Mouse (Mus musculus) thymus, postnatal 4 days (tissue): Measurements from ENCODE around the gene Ly75.
A peak's percentile ranks its signal among the peaks of the same experiment; 100 is the strongest.

Experiments used
- DNase-seq: peaks from one replicate; pipeline ENCODE4 v3.0.0; 2021

Ly75 gene

DNA sequence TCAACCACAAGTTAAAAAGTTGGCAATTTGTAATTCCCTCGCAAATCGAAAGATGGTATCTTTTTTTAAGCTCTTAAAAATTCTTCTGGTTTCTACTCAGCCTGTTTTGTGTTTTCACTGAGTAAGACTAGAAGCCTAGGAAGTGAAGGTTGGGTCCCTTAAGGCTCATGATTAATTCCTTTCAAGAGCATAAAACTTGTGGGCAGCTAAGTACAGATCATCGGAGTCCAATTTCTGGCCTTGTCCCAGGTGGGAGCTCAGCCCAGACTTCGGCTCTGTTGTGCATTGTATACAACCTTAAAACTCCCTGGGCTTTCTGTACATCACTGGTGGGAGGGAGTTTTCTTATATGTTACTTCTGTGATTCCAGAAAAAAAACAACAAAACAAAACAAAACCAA, 79.3 kb downstream of the Ly75 start:
- no peak for DNase-seq

- DNase-seq: no peak
Observed at GRCm38 (mm10) chr2:60299323-60299722, 83.8 kb downstream of the Ly75 start.

DNA sequence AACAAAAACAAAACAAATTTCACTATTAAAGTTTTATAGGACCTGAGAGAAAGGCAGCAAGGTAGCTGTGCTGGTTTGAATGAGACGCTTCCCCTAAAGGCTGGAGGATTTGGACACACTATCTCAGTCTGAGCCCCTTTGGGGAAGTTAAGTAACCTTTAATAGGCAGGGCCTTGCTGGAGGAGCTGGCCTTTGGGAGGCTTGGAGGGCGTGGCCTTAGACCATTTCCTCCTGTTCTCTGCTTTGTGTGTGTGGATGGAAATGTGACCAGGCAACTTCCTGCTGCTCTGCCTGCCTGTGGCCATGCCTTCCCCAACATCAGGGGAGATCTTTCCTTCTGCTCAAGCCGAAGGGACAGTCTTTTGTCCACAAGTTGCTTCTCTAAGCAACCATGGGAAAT, 84.8 kb downstream of the Ly75 start:
- no peak for DNase-seq

DNA sequence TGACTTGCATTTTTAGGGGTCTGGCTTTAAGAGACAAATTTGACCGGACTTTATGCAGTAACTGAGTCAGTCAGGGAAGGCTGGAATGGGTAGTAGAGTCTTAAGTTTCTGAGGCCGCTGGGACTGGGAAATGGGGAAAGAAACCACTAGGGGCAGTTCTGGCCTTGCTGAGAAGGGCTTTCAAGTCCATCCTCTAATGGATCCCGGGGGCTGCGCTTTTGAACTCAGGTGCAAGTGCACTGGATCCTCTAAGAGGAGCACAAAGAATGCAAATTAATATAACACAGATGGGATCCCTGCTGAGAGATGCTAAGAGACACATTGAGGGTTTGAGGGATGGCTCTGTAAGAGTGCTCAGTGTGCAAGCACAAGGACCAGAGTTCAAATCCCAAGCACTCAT, 91.7 kb downstream of the Ly75 start:
- no peak for DNase-seq

GRCm38 (mm10) chr2:60289451-60289850, 93.7 kb downstream of the Ly75 start:
- DNase-seq: no peak

DNA sequence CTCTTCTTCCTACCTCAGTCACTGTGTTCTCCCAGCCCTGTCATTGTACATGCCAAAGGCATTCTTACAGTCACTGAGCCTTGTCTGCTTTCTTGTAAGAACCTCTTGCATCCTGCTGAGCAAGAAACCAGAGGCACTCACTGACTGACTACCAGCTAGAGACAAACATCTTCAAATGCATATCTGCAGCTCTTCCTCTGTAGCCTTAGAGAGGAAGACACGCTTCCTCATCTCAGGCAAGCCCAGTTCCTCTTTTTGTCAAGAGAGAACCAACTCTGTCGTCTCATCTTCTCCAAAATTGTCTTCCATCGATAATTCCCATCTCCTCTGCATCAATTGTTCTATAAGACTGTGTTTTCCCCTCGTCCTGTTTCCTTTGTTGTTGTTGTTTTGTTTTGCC, 94.5 kb downstream of the Ly75 start:
- DNase-seq: no peak

GRCm38 (mm10) chr2:60285107-60285617, 97.9 kb downstream of the Ly75 start:
- DNase-seq: no peak

DNA sequence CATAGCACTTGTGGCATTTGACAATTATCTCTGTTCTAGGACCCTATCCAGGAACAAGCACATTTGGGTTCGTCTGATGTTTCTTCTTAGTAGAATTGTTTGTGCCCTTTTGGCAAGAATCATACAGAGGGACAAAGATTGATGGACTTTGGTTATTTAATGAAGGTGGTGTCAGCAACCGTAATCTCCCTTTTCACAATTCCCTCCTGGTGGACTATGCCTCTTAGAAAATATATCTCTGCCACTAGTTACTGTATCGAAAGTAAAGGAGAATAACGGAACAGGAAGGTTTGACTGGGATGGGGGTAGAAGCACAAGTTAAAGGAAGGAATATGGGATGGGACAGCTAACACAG, 98.7 kb downstream of the Ly75 start, which contains the start of gene Cd302:
Gene Cd302, minus strand, starts transcription at position 22 of the 355 bp plus-strand sequence.
- DNase-seq: no peak

DNA sequence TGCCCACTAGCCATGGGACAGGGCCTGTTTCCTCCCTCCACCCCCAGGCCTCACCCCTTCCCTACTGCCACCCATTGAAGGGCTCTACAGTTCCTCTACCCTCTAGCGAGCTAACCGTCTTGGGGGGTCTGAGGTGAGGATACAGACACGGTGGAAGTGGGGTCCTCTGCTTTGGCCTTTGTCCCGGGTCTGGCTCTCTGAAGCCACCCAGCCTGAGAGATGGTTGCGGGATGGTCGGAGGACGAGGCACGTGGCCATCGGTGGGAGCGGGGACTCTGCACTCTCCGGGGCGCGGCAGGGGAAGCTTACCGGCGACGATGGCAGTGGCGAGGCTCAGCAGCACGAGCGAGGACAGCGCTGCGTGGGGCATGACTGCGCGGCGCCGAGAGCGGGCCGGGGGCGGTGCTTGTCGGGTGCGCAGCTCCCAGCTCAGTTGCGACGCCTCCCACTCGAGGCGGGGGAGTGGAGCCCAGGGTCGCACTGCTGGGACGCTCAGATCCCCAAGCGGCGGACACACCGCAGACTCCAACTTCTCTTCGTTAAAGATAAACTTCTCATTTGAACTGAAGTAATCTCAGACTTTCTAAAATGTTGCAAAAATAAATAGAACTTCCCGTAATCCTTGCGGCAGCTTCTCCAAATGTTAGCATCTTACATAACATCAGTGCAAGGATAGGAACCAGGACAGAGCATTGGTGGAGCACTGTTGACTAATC, 99.2 kb downstream of the Ly75 start:
- peak; percentile 79 for DNase-seq

DNA sequence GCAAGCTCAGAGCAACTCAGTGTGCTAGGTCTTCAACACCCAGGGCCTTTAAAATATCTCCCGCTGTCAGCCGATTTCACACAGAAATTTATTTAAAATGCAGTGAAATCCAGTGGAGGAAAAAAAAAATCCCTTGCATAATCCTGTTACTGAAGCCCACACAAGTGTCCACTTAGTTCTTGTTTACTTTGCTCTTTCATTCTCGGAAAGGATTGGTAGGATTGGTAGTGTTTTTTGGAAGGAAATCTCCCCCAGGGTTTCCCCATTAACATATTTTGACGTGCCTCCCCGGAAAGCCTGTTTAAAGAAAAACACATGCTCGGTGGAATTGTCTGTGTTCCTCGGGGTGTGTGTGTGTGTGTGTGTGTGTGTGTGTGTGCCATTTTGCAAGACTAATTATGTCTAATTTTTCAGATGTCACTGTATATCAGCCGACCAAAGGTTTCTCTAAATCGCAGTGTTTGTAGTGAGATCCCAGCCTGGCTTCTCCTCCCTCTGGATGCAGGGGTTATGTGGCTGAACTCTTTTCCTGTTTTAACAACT, 99.8 kb downstream of the Ly75 start:
- no peak for DNase-seq

DNA sequence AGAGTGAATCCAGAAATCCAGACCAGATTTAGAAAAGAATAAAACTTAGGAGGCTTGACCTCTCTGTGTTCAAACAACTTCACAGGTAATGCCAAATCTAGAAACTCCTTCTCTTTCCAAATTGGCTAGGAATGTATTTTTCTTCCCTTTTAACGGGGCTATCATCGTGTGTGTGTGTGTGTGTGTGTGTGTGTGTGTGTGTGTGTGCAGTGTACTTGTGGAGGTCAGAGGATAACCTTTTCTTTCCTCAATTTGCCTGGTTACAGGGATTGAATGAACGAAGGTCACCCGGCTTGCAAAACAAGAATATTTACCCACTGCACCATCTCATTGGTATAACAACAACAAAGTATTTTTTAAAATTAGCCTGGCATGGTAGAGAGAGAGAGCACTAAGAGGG, 100.5 kb downstream of the Ly75 start:
- no peak for DNase-seq

GRCm38 (mm10) chr2:60278627-60279026, 104.5 kb downstream of the Ly75 start:
- no peak for DNase-seq

DNA sequence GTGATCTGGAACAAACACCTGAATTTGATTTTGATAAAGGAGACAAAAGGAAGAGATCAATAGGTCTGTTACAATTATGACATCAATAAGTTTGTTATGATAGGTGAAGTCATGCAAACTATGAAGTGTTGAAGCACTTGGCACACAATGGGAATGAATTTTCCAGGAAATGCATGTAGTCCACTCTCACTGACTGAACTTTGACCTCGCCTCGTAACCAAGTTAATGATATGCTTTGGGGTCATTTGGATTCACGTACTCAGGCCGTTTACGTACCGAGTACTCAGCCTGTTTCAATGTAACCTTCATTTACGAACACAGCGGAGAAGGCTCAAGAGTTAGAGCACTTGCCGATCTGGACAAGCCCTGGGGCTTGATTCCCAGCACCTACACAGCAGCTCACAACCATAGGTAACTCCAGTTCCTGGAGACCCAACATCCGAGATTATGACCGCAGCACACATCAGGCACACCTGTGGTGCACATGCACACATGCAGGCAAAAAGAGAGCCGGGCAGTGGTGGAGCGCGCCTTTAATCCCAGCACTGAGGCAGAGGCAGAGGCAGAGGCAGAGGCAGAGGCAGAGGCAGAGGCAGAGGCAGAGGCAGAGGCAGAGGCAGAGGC, 113.1 kb downstream of the Ly75 start:
- no peak for DNase-seq

DNA sequence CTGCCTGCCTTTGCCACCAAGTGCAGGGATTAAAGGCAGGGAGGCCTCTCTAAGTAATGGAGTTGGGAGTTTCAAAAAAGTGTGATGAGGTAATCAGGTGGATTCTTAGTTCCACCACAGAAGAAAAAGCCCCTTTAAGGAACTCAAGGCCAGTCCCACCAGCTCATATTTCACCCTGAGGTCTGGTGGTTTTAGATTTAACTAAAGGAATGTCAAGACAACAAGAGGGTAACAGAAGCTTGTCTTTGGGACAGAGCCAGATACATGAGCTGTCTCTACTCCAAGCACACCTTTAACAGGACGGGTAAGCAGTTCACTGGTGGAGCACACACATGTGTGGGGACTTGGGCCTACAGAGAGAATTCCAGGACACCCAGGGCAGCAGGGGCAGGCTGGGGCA, 115.5 kb downstream of the Ly75 start:
- no peak for DNase-seq

GRCm38 (mm10) chr2:60260621-60261350, 122.3 kb downstream of the Ly75 start:
- DNase-seq: no peak

GRCm38 (mm10) chr2:60259186-60259585, 123.9 kb downstream of the Ly75 start:
- DNase-seq: no peak

DNA sequence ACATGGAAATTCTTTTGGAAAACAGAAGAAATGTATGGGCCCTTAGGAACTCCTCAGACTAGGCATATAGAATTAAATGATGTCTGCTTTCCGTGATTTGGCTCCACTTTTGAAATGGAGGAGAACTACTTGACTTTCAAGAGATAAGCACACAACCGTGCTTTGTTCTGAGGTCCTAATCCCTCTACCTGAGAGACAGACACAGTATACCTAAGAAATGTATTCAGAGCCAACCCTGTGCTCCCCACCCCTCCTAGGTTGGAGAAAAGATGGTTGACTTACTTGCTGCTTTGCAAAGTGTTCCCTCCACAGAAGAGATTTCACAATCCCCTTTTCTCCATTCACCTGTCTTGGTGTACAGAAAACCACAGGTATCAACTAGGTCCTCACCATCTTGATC, 126.4 kb downstream of the Ly75 start:
- no peak for DNase-seq

GRCm38 (mm10) chr2:60253506-60253905, 129.6 kb downstream of the Ly75 start:
- DNase-seq: no peak

- no peak for DNase-seq
Observed at GRCm38 (mm10) chr2:60252782-60253181, 130.3 kb downstream of the Ly75 start.
